Mouse (Mus musculus) kidney, postnatal 0 days (tissue): ENCODE measurements around the gene Llgl2. TPM values are rescaled to one million over a fixed set of nuclear protein-coding genes. Genes with fewer than 3 reads are reported as not detected.

Source experiments
- ATAC-seq: fragments of 200-750 bp; cut with Nextera tagmentation; replicated peaks from 2 replicates; pipeline ENCODE4 v1.8.0; 2017; ENCODE audit warnings: low read depth, moderate number of reproducible peaks, moderate TSS enrichment, moderate library complexity; ENCODE audit not compliant: low FRiP score
- DNase-seq: peaks from one replicate; pipeline ENCODE4 v3.0.0-alpha.2; 2016; ENCODE audit warnings: low spot score
- H3K27ac ChIP-seq: fragments of 300-500 bp; sonication (generic); 2 replicates; pipeline ENCODE4 v1.5.1; 2014; ENCODE audit warnings: mild to moderate bottlenecking
- H3K27me3 ChIP-seq: fragments of 300-500 bp; sonication (generic); 2 replicates; pipeline ENCODE4 v1.6.1; 2014; ENCODE audit warnings: low read length, mixed read lengths; ENCODE audit not compliant: insufficient read depth
- H3K36me3 ChIP-seq: fragments of 300-500 bp; sonication (generic); 2 replicates; pipeline ENCODE4 v1.6.1; 2014; ENCODE audit warnings: low read length, mixed read lengths; ENCODE audit not compliant: insufficient read depth
- H3K4me1 ChIP-seq: fragments of 300-500 bp; sonication (generic); replicated peaks from 2 replicates; pipeline ENCODE4 v1.6.1; 2014; ENCODE audit warnings: antibody characterized with exemption, low read length, mixed read lengths; ENCODE audit not compliant: insufficient read depth
- H3K4me2 ChIP-seq: fragments of 300-500 bp; sonication (generic); 2 replicates; pipeline ENCODE4 v1.6.1; 2014; ENCODE audit warnings: mild to moderate bottlenecking, low read length, moderate library complexity, mixed read lengths
- H3K4me3 ChIP-seq: fragments of 300-500 bp; sonication (generic); replicated peaks from 2 replicates; pipeline ENCODE4 v1.5.1; 2014; ENCODE audit warnings: low read depth, low read length
- H3K9ac ChIP-seq: fragments of 300-500 bp; sonication (generic); 2 replicates; pipeline ENCODE4 v1.6.1; 2014; ENCODE audit warnings: low read depth, low read length
- H3K9me3 ChIP-seq: fragments of 300-500 bp; sonication (generic); replicated peaks from 2 replicates; pipeline ENCODE4 v1.6.1; 2016; ENCODE audit warnings: low read length, inconsistent platforms, mixed read lengths
- CTCF ChIP-seq: IDR thresholded peaks from 2 replicates; pipeline ENCODE4 v1.5.1; 2016; ENCODE audit warnings: antibody characterized with exemption, low read depth, mild to moderate bottlenecking, moderate library complexity
- WGBS: fragments of 180-500 bp; shearing (Covaris S2); extraction: QIAGEN DNeasy Blood & Tissue Kit; methylation state at CpG from one replicate; pipeline ENCODE4 v1.1.7; 2014; 5-methylcytosine and 5-hydroxymethylcytosine counted together
- polyA plus RNA-seq: library from polyadenylated mRNA; unstranded; fragments of >200 nt; fragmentation: Nextera tagmentation; extraction: Ambion mirVana; gene quantifications from 2 replicates; pipeline ENCODE4 v1.2.1, GENCODE M21; 2015

Gene Llgl2
- polyA plus RNA-seq, 1 experiment from 2014 or later: 61.2 TPM

GRCm38 (mm10) chr11:115807971-115808370 is 15.9 kb upstream of the Llgl2 start:
- H3K4me1 ChIP-seq: peaks cover 34% of the 10 kb centered on the region
- no peak for TF ChIP-seq CTCF
- no peaks in the 10 kb centered on the region for H3K9me3 ChIP-seq
- 73% methylated on average over 11 of the region's 11 CpGs for WGBS
- no peaks in the 10 kb centered on the region for H3K27me3 ChIP-seq
- H3K9ac ChIP-seq: no peak overlapping the region
- H3K4me3 ChIP-seq: no peak overlapping the region
- DNase-seq (no peak), ATAC-seq (no peak)
- H3K4me2 ChIP-seq: no peak overlapping the region
- H3K36me3 ChIP-seq: peaks cover 24% of the 10 kb centered on the region
- H3K27ac ChIP-seq: peak overlapping the region; percentile 77; the same call in 1 of the 2 replicates

GRCm38 (mm10) chr11:115808696-115809310 is 15.0 kb upstream of the Llgl2 start:
- Histone ChIP-seq H3K9me3 (no peaks in the 10 kb centered on the region), H3K27me3 (no peaks in the 10 kb centered on the region), H3K4me2 (peak overlapping the region; percentile 93), H3K4me1 (peaks cover 34% of the 10 kb centered on the region), H3K9ac (peak overlapping the region; percentile 42; the same call in 1 of the 2 replicates), H3K27ac (peak overlapping the region; percentile 77), H3K4me3 (no peak overlapping the region), H3K36me3 (peaks cover 17% of the 10 kb centered on the region)
- ATAC-seq (no peak), DNase-seq (peak; percentile 46)
- TF ChIP-seq CTCF: no peak
- 39% methylated on average over 10 of the region's 10 CpGs for WGBS

- peak overlapping the region; percentile 77 for H3K27ac ChIP-seq
- H3K9me3 ChIP-seq: no peaks in the 10 kb centered on the region
- no peaks in the 10 kb centered on the region for H3K27me3 ChIP-seq
- no peak for ATAC-seq
- H3K4me1 ChIP-seq: peaks cover 36% of the 10 kb centered on the region
- TF ChIP-seq CTCF: peak; percentile 18; the same call in 1 of the 2 replicates
- peaks cover 14% of the 10 kb centered on the region for H3K36me3 ChIP-seq
- DNase-seq: peak; percentile 65
- H3K9ac ChIP-seq: peak overlapping the region; percentile 42; the same call in 1 of the 2 replicates
- peak overlapping the region; percentile 93 for H3K4me2 ChIP-seq
- 48% methylated on average over 8 of the region's 8 CpGs for WGBS
- H3K4me3 ChIP-seq: peak overlapping the region; percentile 79; the same call in 1 of the 2 replicates
These were observed 14.5 kb upstream of the Llgl2 start for GRCm38 (mm10) chr11:115809311-115809781.

- H3K27me3 ChIP-seq: no peaks in the 10 kb centered on the region
- H3K27ac ChIP-seq: peak overlapping the region; percentile 77
- H3K4me1 ChIP-seq: peaks cover 42% of the 10 kb centered on the region
- DNase-seq (peak; percentile 82), ATAC-seq (no peak)
- H3K36me3 ChIP-seq: peaks cover 8% of the 10 kb centered on the region; the same call in 1 of the 2 replicates
- H3K4me3 ChIP-seq: peak overlapping the region; percentile 79
- H3K9ac ChIP-seq: peak overlapping the region; percentile 36; the same call in 1 of the 2 replicates
- WGBS: 15% methylated on average over 14 of the region's 14 CpGs
- peak overlapping the region; percentile 93 for H3K4me2 ChIP-seq
- H3K9me3 ChIP-seq: no peaks in the 10 kb centered on the region
- no peak for TF ChIP-seq CTCF
These were observed 13.5 kb upstream of the Llgl2 start for GRCm38 (mm10) chr11:115810377-115810776.

GRCm38 (mm10) chr11:115811381-115812093 is 12.3 kb upstream of the Llgl2 start:
- ATAC-seq (no peak), DNase-seq (no peak)
- H3K9ac ChIP-seq: peak overlapping the region; percentile 74; the same call in 1 of the 2 replicates
- H3K36me3 ChIP-seq: peaks cover 5% of the 10 kb centered on the region; the same call in 1 of the 2 replicates
- no peaks in the 10 kb centered on the region for H3K27me3 ChIP-seq
- H3K4me3 ChIP-seq: peak overlapping the region; percentile 79
- no peaks in the 10 kb centered on the region for H3K9me3 ChIP-seq
- peaks cover 48% of the 10 kb centered on the region for H3K4me1 ChIP-seq
- TF ChIP-seq CTCF: no peak
- H3K4me2 ChIP-seq: peak overlapping the region; percentile 93
- WGBS: 65% methylated on average over 20 of the region's 20 CpGs
- 0 out of 2 replicates have a peak overlapping the region, but pooled peaks have one; percentile 79 for H3K27ac ChIP-seq

GRCm38 (mm10) chr11:115812095-115812494 is 11.8 kb upstream of the Llgl2 start:
- no peak for DNase-seq

More at GRCm38 (mm10) chr11:115812095-115812494, 11.8 kb upstream of the Llgl2 start:
- WGBS: 19% methylated on average over 7 of the region's 7 CpGs
- peak overlapping the region; percentile 74 for H3K9ac ChIP-seq
- H3K27me3 ChIP-seq: no peaks in the 10 kb centered on the region
- H3K9me3 ChIP-seq: no peaks in the 10 kb centered on the region
- 0 out of 2 replicates have a peak, but pooled peaks cover 4% of the 10 kb centered on the region for H3K36me3 ChIP-seq
- no peak for ATAC-seq
- peak overlapping the region; percentile 93 for H3K4me2 ChIP-seq
- no peak for TF ChIP-seq CTCF
- H3K4me1 ChIP-seq: peaks cover 48% of the 10 kb centered on the region
- peak overlapping the region; percentile 79; the same call in 1 of the 2 replicates for H3K27ac ChIP-seq
- H3K4me3 ChIP-seq: peak overlapping the region; percentile 79
